Mouse (Mus musculus) inflammation-experienced regulatory T-cells, adult 6 months (primary cell): ENCODE data around the gene Mre11a. TPM values are rescaled to one million over a fixed set of nuclear protein-coding genes. Genes with fewer than 3 reads are reported as not detected.

Source experiments
- ATAC-seq: one replicate; pipeline ENCODE4 v1.8.0; 2017
- polyA plus RNA-seq, 3 experiments: library from polyadenylated mRNA; unstranded; fragments of 100-300 nt; shearing (Covaris generic); gene quantifications; one replicate each; pipeline ENCODE4 v1.2.1; 2017

Gene Mre11a
- polyA plus RNA-seq, 3 experiments from 2014 or later: 18.3 to 28.9 (median 26.6) TPM

DNA sequence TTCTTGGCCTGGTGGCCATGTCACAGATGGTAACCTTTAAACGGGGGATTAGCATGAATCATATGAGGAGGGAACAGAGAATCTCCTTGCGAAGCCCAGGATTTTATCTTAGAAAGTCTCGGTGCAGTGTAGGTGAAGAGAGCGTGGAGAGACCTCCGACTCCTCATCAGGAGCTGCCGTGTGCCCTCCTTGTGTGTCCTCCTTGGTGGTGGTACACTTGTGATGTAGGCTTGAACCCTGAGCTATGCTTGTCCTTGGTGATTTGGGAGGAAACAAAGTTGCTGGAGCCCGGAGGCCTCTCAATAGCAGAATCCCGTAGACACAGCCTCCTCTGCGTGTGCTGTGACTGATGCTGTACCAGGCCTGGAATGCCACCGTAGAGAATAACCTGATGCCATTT, 86.3 kb downstream of the Mre11a start:
- ATAC-seq: no peak

DNA sequence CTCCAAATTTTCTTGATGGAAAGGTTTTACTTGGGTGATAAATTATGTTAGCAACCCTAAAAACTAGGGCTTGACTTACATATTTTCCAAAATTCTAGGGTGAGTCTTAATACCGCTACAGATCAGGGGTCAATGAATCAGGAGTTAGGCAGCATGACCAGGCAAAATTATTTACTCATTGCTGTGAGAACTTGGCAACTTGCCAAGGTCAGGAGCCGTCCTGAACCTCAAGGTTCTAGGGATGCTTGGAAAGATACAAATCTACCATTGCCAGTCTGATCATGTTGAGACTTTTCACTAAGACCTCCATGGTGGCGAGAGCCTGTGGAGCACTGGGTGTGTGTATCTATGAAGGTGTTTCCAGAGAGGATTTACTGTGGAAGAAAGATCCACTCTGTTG, 87.1 kb downstream of the Mre11a start:
- ATAC-seq: no peak

DNA sequence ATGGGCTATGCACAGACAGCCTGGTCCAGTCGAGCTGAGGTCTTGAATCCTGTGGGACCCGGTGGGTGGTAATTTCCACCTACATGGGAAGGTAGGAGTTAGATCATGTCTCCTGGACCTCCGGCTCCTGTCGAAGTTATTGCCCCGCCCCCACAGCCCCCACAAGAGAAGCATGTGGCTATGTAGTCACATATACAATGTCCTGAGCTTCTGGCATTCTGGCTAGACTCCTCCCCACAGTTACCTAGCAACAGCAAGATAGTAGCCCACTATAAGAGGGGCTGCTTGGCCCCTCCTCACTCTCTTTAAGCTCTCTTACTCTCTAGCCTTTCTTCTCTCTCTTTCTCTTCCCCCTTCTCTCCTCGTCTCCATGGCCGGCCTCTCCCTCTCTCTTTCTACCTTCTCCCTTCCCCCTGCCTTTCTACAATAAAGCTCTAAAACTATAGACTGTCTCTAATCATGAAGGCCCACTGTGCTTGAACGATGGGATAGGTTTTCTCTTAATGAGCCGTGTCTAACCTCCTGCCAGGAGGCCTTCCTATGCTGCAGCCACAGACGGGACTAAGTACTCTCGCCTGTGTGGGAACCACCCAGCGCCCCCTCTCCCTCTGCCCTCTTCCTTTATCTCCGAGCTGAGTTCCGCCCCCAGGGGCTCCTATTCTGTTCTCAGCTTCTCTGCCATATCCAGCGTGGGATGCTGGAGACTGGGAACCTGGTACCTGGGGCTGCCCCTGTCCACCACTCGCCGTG, 87.9 kb downstream of the Mre11a start:
- ATAC-seq: no peak

DNA sequence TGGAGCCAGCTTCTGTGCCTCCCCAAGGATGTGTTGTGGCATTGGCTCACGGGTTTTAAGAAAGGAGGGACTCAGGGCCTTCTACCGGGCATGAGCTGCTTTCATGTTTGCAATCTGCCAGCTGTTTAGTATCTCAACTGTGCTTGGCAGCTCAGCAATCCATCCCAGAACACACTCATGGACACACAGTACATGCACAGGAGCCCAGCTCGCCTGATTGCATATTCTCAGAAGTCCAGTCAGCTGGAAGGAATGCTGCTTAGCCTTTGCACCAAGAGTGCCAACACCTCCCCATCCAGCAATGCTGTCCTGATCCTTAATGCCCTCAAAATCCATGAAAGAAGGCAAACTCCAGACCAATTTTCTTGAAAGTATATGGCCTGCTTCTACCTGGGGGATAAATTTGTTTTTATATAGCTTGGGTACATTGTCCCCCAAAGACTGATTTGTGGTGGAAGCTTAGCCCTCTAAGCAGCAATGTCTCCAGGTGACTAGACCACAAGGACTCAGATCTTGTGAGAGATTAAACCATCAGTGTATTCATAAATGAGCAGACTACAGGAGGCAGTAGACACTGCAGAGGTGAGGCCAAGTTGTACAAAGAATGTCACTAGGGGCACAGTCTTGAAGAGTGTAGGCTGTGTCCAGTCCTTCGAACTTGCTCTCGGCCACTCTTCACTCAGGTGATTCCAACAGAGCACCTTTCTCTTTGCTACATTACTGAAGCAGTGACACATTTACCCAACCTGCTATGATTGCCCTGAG, 91.5 kb downstream of the Mre11a start:
- peak; percentile 81 for ATAC-seq

DNA sequence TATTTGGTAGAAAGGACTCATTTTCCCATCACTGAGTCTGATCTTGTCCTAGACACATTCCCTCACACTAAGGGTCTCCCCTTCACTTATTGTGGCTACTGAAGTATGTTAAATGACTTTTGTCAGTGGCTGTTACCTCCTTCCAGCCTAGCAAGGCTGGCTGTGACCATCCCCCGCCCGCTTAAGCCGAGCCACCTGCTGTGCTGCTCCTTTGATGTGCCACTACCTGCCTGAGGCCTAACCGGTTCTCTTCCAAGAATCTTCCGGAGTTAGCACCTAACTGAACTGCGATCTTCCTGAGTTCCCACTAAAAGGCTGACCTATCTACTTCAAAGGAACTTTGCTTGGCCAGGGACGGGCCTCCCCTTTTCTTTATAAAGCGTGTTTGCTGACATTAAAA, 92.1 kb downstream of the Mre11a start:
- peak; percentile 51 for ATAC-seq

GRCm38 (mm10) chr9:14884641-14885040, 100.2 kb downstream of the Mre11a start:
- ATAC-seq: peak; percentile 86

GRCm38 (mm10) chr9:14885151-14885550, 100.7 kb downstream of the Mre11a start:
- peak; percentile 44 for ATAC-seq

DNA sequence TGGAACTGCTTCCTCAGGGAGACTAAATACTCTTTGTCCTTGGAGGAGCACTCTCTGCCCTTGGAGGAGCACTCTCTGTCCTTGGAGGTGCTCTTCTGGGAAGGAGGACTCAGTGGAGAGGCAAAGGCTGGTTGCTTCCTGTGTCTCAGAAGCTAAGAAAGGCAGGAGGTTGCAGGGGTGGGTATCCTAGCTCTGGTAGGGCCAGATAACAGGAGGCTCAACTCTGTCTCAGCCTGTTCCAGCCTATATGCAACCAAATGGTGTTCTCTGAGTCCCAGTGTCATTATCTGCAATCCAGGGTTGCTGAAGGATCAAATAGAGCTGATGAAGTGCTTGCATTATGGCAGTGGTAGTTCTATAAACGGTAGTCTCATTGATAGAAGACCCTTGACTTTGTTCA, 101.5 kb downstream of the Mre11a start:
- ATAC-seq: no peak

Other genes starting within 250 kb of the Mre11a start
- gene Amotl1, start 139.6 kb upstream of the Mre11a start, polyA plus RNA-seq: under 1 TPM in 2 of 3 experiments, not detected in 1; 0.04 to 0.72 TPM
- under 1 TPM; 0.21 to 0.45 (median 0.28) TPM for gene Piwil4, start 43.9 kb upstream of the Mre11a start, polyA plus RNA-seq
- not detected for gene Fut4, start 32.3 kb upstream of the Mre11a start, polyA plus RNA-seq
- not detected for gene 1700012B09Rik, start 13.6 kb upstream of the Mre11a start, polyA plus RNA-seq
- 10 to 100 TPM; 20.1 to 41.7 (median 29.0) TPM for gene Ankrd49, start 202 bp downstream of the Mre11a start, polyA plus RNA-seq
- gene Gpr83, start 75.6 kb downstream of the Mre11a start, polyA plus RNA-seq: 100 to 1,000 TPM in 1 of 3 experiments, 10 to 100 TPM in 1, 1 to 10 TPM in 1; 1.2 to 109 (median 83.0) TPM
- gene Izumo1r, start 119.3 kb downstream of the Mre11a start, polyA plus RNA-seq: 1,000 to 10,000 TPM in 2 of 3 experiments, 100 to 1,000 TPM in 1; 294 to 1,489 (median 1,424) TPM